Mouse (Mus musculus) embryonic fibroblast, embryonic 13.5 days (primary cell): ENCODE data around the gene Vwa1.

ENCODE experiments used
- CTCF ChIP-seq: IDR thresholded peaks from 2 replicates; pipeline ENCODE4 v1.5.1; 2011; ENCODE audit warnings: mild to moderate bottlenecking, control low read depth, low read length, moderate library complexity, borderline replicate concordance; ENCODE audit not compliant: insufficient read depth
- POLR2A ChIP-seq: IDR thresholded peaks from 2 replicates; pipeline ENCODE4 v1.6.1; 2011; ENCODE audit warnings: low read depth, mild to moderate bottlenecking, control low read depth, low read length, moderate library complexity

DNA sequence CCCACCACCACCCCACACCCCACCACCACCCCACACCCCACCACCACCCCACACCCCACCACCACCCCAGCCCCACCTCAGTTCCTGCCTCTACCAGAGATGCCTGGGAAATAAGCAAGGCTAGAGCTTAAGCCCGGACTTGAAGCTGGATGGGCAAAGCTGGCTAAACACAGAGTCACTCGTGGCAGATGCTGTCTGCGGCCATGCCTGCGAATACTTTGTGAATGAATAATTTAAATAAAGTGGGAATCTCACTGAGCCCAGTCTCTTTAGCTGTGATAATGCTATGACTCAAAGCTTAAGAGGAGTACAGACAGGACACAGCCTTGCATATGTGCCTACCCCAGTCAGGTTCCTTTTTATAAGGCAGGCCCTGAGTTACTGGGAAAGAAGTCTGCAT is 5.0 kb upstream of the Vwa1 start:
- TF ChIP-seq CTCF (no peak), POLR2A (no peak)
